Mouse (Mus musculus): Measurements from ENCODE around the gene Shh. TPM values are rescaled to one million over a fixed set of nuclear protein-coding genes. Genes with fewer than 3 reads are reported as not detected.

The Shh gene
- 1.3 and 3.4 TPM in 2 replicates for polyA plus RNA-seq (2015; fragmentation: Nextera tagmentation; extraction: Ambion mirVana)

- H3K9me3 ChIP-seq: no peaks in the 10 kb centered on the region
- peak within 1 kb of the TSS; percentile 66 for H3K4me2 ChIP-seq (replicated peaks)
- H3K36me3 ChIP-seq: no peaks in the 10 kb centered on the region
- peaks cover 44% of the 10 kb centered on the region for H3K4me1 ChIP-seq (replicated peaks)
- WGBS: under 1% methylated on average over 31 of the region's 31 CpGs
- H3K4me3 ChIP-seq (replicated peaks): peak within 1 kb of the TSS; percentile 46
- H3K9ac ChIP-seq (replicated peaks): peak within 1 kb of the TSS; percentile 63
- peaks cover 92% of the 10 kb centered on the region for H3K27me3 ChIP-seq
- ATAC-seq: peak; percentile 62
- peak within 1 kb of the TSS; percentile 83 for H3K27ac ChIP-seq
Measured at GRCm38 (mm10) chr5:28466760-28467306, at the start of gene Shh. Gene Shh, minus strand, starts transcription at chr5:28467256.

- Histone ChIP-seq H3K9ac (replicated peaks) (no peak overlapping the region), H3K4me1 (replicated peaks) (no peaks in the 10 kb centered on the region), H3K4me2 (replicated peaks) (no peak overlapping the region), H3K4me3 (replicated peaks) (no peak overlapping the region), H3K27ac (no peak overlapping the region), H3K27me3 (no peaks in the 10 kb centered on the region), H3K9me3 (no peaks in the 10 kb centered on the region), H3K36me3 (no peaks in the 10 kb centered on the region)
- WGBS: 69% methylated on average over 4 of the region's 4 CpGs
- no peak for ATAC-seq
Measured at GRCm38 (mm10) chr5:28500792-28501439, 33.9 kb upstream of the Shh start.

GRCm38 (mm10) chr5:28498846-28499245 is 31.8 kb upstream of the Shh start:
- no peak for ATAC-seq
- no peak overlapping the region for H3K27ac ChIP-seq
- H3K9me3 ChIP-seq: no peaks in the 10 kb centered on the region
- 92% methylated on average over 4 of the region's 4 CpGs for WGBS
- H3K4me1 ChIP-seq (replicated peaks): no peaks in the 10 kb centered on the region
- H3K27me3 ChIP-seq: no peaks in the 10 kb centered on the region
- no peak overlapping the region for H3K9ac ChIP-seq (replicated peaks)
- no peaks in the 10 kb centered on the region for H3K36me3 ChIP-seq
- H3K4me3 ChIP-seq (replicated peaks): no peak overlapping the region
- H3K4me2 ChIP-seq (replicated peaks): no peak overlapping the region

- Histone ChIP-seq H3K36me3 (no peaks in the 10 kb centered on the region), H3K9me3 (no peaks in the 10 kb centered on the region), H3K27ac (no peak overlapping the region), H3K4me2 (replicated peaks) (no peak overlapping the region), H3K4me1 (replicated peaks) (no peaks in the 10 kb centered on the region), H3K4me3 (replicated peaks) (no peak overlapping the region), H3K9ac (replicated peaks) (no peak overlapping the region), H3K27me3 (no peaks in the 10 kb centered on the region)
- WGBS: 94% methylated on average over 3 of the region's 3 CpGs
- no peak for ATAC-seq
Measured at GRCm38 (mm10) chr5:28495712-28496650, 28.9 kb upstream of the Shh start.

- Histone ChIP-seq H3K9ac (replicated peaks) (no peak overlapping the region), H3K4me3 (replicated peaks) (no peak overlapping the region), H3K4me2 (replicated peaks) (no peak overlapping the region), H3K4me1 (replicated peaks) (no peaks in the 10 kb centered on the region), H3K27ac (no peak overlapping the region), H3K9me3 (no peaks in the 10 kb centered on the region), H3K36me3 (no peaks in the 10 kb centered on the region), H3K27me3 (no peaks in the 10 kb centered on the region)
- WGBS: 74% methylated on average over 3 of the region's 3 CpGs
- ATAC-seq: no peak
Measured at GRCm38 (mm10) chr5:28493550-28493949, 26.5 kb upstream of the Shh start.

- Histone ChIP-seq H3K4me3 (replicated peaks) (no peak overlapping the region), H3K4me1 (replicated peaks) (no peaks in the 10 kb centered on the region), H3K9me3 (peaks cover 3% of the 10 kb centered on the region; the same call in 1 of the 2 replicates), H3K4me2 (replicated peaks) (no peak overlapping the region), H3K9ac (replicated peaks) (no peak overlapping the region), H3K27me3 (0 out of 2 replicates have a peak, but pooled peaks cover 2% of the 10 kb centered on the region), H3K27ac (no peak overlapping the region), H3K36me3 (no peaks in the 10 kb centered on the region)
- ATAC-seq: no peak
- WGBS: 79% methylated on average over 3 of the region's 3 CpGs
Measured at GRCm38 (mm10) chr5:28482991-28483390, 15.9 kb upstream of the Shh start.

GRCm38 (mm10) chr5:28481730-28482129 is 14.7 kb upstream of the Shh start:
- no peak for ATAC-seq
- no peak overlapping the region for H3K27ac ChIP-seq

GRCm38 (mm10) chr5:28476389-28477379 is 9.6 kb upstream of the Shh start:
- Histone ChIP-seq H3K9me3 (peaks cover 3% of the 10 kb centered on the region; the same call in 1 of the 2 replicates), H3K27ac (no peak overlapping the region), H3K36me3 (no peaks in the 10 kb centered on the region), H3K4me3 (replicated peaks) (no peak overlapping the region), H3K4me2 (replicated peaks) (no peak overlapping the region), H3K9ac (replicated peaks) (no peak overlapping the region), H3K27me3 (peaks cover 2% of the 10 kb centered on the region; the same call in 1 of the 2 replicates), H3K4me1 (replicated peaks) (no peaks in the 10 kb centered on the region)
- 76% methylated on average over 10 of the region's 10 CpGs for WGBS
- no peak for ATAC-seq

More at GRCm38 (mm10) chr5:28481730-28482129, 14.7 kb upstream of the Shh start:
- no peak overlapping the region for H3K4me2 ChIP-seq (replicated peaks)
- no peaks in the 10 kb centered on the region for H3K36me3 ChIP-seq
- 63% methylated on average over 2 of the region's 2 CpGs for WGBS
- peaks cover 3% of the 10 kb centered on the region; the same call in 1 of the 2 replicates for H3K9me3 ChIP-seq
- no peaks in the 10 kb centered on the region for H3K4me1 ChIP-seq (replicated peaks)
- no peak overlapping the region for H3K9ac ChIP-seq (replicated peaks)
- H3K4me3 ChIP-seq (replicated peaks): no peak overlapping the region
- H3K27me3 ChIP-seq: 0 out of 2 replicates have a peak, but pooled peaks cover 2% of the 10 kb centered on the region

- H3K27me3 ChIP-seq: peaks cover 26% of the 10 kb centered on the region
- WGBS: 90% methylated on average over 5 of the region's 5 CpGs
- no peak for ATAC-seq
- H3K27ac ChIP-seq: no peak overlapping the region
- H3K9me3 ChIP-seq: no peaks in the 10 kb centered on the region
- H3K4me2 ChIP-seq (replicated peaks): no peak overlapping the region
- 0 out of 2 replicates have a peak, but pooled peaks cover 5% of the 10 kb centered on the region for H3K4me1 ChIP-seq (replicated peaks)
- H3K36me3 ChIP-seq: no peaks in the 10 kb centered on the region
- H3K4me3 ChIP-seq (replicated peaks): no peak overlapping the region
- no peak overlapping the region for H3K9ac ChIP-seq (replicated peaks)
Measured at GRCm38 (mm10) chr5:28473556-28473955, 6.5 kb upstream of the Shh start.

- Histone ChIP-seq H3K9ac (replicated peaks) (no peak overlapping the region), H3K4me3 (replicated peaks) (no peak overlapping the region), H3K27ac (no peak overlapping the region), H3K4me1 (replicated peaks) (peaks cover 21% of the 10 kb centered on the region), H3K36me3 (no peaks in the 10 kb centered on the region), H3K9me3 (no peaks in the 10 kb centered on the region), H3K4me2 (replicated peaks) (no peak overlapping the region), H3K27me3 (peaks cover 63% of the 10 kb centered on the region)
- 7% methylated on average over 9 of the region's 9 CpGs for WGBS
- ATAC-seq: no peak
Measured at GRCm38 (mm10) chr5:28469525-28470202, 2.6 kb upstream of the Shh start.

- peaks cover 95% of the 10 kb centered on the region for H3K27me3 ChIP-seq
- H3K27ac ChIP-seq: peak overlapping the region; percentile 83
- no peaks in the 10 kb centered on the region for H3K36me3 ChIP-seq
- peaks cover 45% of the 10 kb centered on the region for H3K4me1 ChIP-seq (replicated peaks)
- H3K4me3 ChIP-seq (replicated peaks): peak overlapping the region; percentile 46
- under 1% methylated on average over 15 of the region's 15 CpGs for WGBS
- no peaks in the 10 kb centered on the region for H3K9me3 ChIP-seq
- ATAC-seq: no peak
- H3K9ac ChIP-seq (replicated peaks): peak overlapping the region; percentile 63
- H3K4me2 ChIP-seq (replicated peaks): peak overlapping the region; percentile 66
Measured at GRCm38 (mm10) chr5:28466351-28466750, 705 bp downstream of the Shh start.

Data from midbrain, embryonic 13.5 days (tissue).